Mouse (Mus musculus) ES-E14 (cell line): ENCODE data around the gene Tmem97.

Experiments
- HCFC1 ChIP-seq: IDR thresholded peaks from 2 replicates; pipeline ENCODE4 v1.6.1; 2012; ENCODE audit warnings: low read length, inconsistent platforms, borderline replicate concordance; ENCODE audit not compliant: insufficient read depth
- ZC3H11A ChIP-seq: IDR thresholded peaks from 2 replicates; pipeline ENCODE4 v1.6.1; 2012; ENCODE audit warnings: low read depth, mild to moderate bottlenecking, inconsistent platforms, low read length, borderline replicate concordance

- TF ChIP-seq HCFC1 (no peak), ZC3H11A (no peak)
Observed at GRCm38 (mm10) chr11:78556070-78556469, 5.5 kb upstream of the Tmem97 start.
